Comparison of ENCODE assay signal across 28 mouse cellular contexts in genomic region chr3:97035558-97035957, GRCm38 (mm10).
DNase-seq lines count a peak whose midpoint lies in the region; ATAC-seq and TF ChIP-seq lines count a peak whose summit lies in the region.
"Had no signal": no experiment of that assay in that cellular context is flagged by ENCODE, and none has a peak within 500 bp of the region (broad histone marks: within the 10 kb centered on the region; RNA-seq: fewer than 3 reads in every experiment).

No protein-coding gene starts in this region.

- no peak for TF ChIP-seq RAD21 in CH12.LX (IDR thresholded peaks at IDR 0.05; ENCODE audit: low read depth, low read length)

- 77% methylated on average over 3 of the region's 3 CpGs for WGBS in heart, embryonic 11.5 days (ENCODE audit: insufficient replicate concordance)
- WGBS in heart, embryonic 16.5 days = 69% methylated on average over 3 of the region's 3 CpGs
- 82% methylated on average over 3 of the region's 3 CpGs for WGBS in heart, adult 2 months

- TF ChIP-seq EP300 in heart, adult 2 months (IDR thresholded peaks at IDR 0.05; ENCODE audit: insufficient read depth, low read depth, low read length) = no peak
- TF ChIP-seq EP300 in CH12.LX (IDR thresholded peaks at IDR 0.05; ENCODE audit: low read length) = no peak

- ATAC-seq in heart, embryonic 11.5 days (replicated peaks; ENCODE audit: insufficient number of reproducible peaks, low FRiP score, low TSS enrichment) = no peak
- ATAC-seq in heart, embryonic 16.5 days (replicated peaks; ENCODE audit: extremely low read depth, insufficient read depth, low FRiP score) = no peak
- peak; percentile 78 to 86 for ATAC-seq in hematopoietic stem cell, adult 5-6 weeks (replicated peaks in 1 of 2; ENCODE audit: insufficient read depth in 1 of 2, low FRiP score in 2 of 2, low TSS enrichment in 1 of 2, low read depth in 1 of 2, poor library complexity in 2 of 2, severe bottlenecking in 2 of 2)
- no peak for ATAC-seq in monocyte, adult 5-6 weeks (replicated peaks; ENCODE audit: insufficient number of reproducible peaks, low FRiP score, low TSS enrichment, poor library complexity, severe bottlenecking)
- ATAC-seq: forebrain, embryonic 13.5 days; inflammation-experienced regulatory T-cells, adult 6 months; midbrain, embryonic 15.5 days had no signal

- peak overlapping the region; percentile 29; the same call in 1 of the 2 replicates for H3K4me2 ChIP-seq in heart, embryonic 11.5 days
- H3K4me2 ChIP-seq in heart, embryonic 16.5 days (ENCODE audit: low read depth, low read length) = peak overlapping the region; percentile 33
- no peak overlapping the region for H3K4me2 ChIP-seq in CH12.LX (ENCODE audit: insufficient read depth, low read depth, poor library complexity, severe bottlenecking)
- H3K4me2 ChIP-seq: forebrain, embryonic 13.5 days; hindbrain, embryonic 15.5 days; kidney, embryonic 15.5 days; limb, embryonic 12.5 days; liver, embryonic 15.5 days; midbrain, embryonic 15.5 days had no signal

- H3K9ac ChIP-seq in heart, embryonic 11.5 days (ENCODE audit: low read depth, low read length) = no peak overlapping the region
- H3K9ac ChIP-seq in heart, embryonic 16.5 days (ENCODE audit: low read length) = 0 out of 2 replicates have a peak overlapping the region, but pooled peaks have one; percentile 8
- no peak overlapping the region for H3K9ac ChIP-seq in heart, adult 2 months (ENCODE audit: low read depth, low read length)
- no peak overlapping the region for H3K9ac ChIP-seq in CH12.LX (ENCODE audit: insufficient read depth, low read depth)
- H3K9ac ChIP-seq: forebrain, embryonic 13.5 days; hindbrain, embryonic 15.5 days; kidney, embryonic 15.5 days; limb, embryonic 12.5 days; liver, embryonic 15.5 days; midbrain, embryonic 15.5 days had no signal

- dilution Hi-C loops in CH12.LX (cut with MboI; ENCODE audit: extremely low pct_ligation_motif_present, extremely low pct_unique_long_range_greater_than_20kb, low sequenced_read_pairs) = no loop called here

- intact Hi-C loops in heart, postnatal 14 days (cut with DNase I) = no loop called here
- intact Hi-C loops in heart, adult 2 months (cut with DNase I) = no loop called here

- 0 out of 2 replicates have a peak overlapping the region, but pooled peaks have one; percentile 8 for H3K27ac ChIP-seq in heart, embryonic 11.5 days (ENCODE audit: low read depth, low read length)
- H3K27ac ChIP-seq in heart, embryonic 16.5 days (ENCODE audit: low read length) = peak overlapping the region; percentile 55; the same call in 1 of the 2 replicates
- no peak overlapping the region for H3K27ac ChIP-seq in heart, adult 2 months
- no peak overlapping the region for H3K27ac ChIP-seq in CH12.LX (ENCODE audit: insufficient read depth, low read depth)
- H3K27ac ChIP-seq: forebrain, embryonic 13.5 days; hindbrain, embryonic 15.5 days; kidney, embryonic 15.5 days; layer of hippocampus, adult 2 months; left cerebral cortex, adult 2 months; limb, embryonic 12.5 days; liver, embryonic 15.5 days; macrophage; midbrain, embryonic 10.5 days; midbrain, embryonic 15.5 days had no signal

- no peak for TF ChIP-seq POLR2A in heart, adult 2 months (IDR thresholded peaks at IDR 0.05; ENCODE audit: insufficient read depth, low read depth, low read length)
- no peak for TF ChIP-seq POLR2A in CH12.LX (IDR thresholded peaks at IDR 0.05; ENCODE audit: low read depth, low read length)

- peaks cover 6% of the 10 kb centered on the region; the same call in 1 of the 2 replicates for H3K27me3 ChIP-seq in heart, embryonic 11.5 days (ENCODE audit: control insufficient read depth, insufficient read depth, low read length)
- 0 out of 2 replicates have a peak, but pooled peaks cover 5% of the 10 kb centered on the region for H3K27me3 ChIP-seq in heart, embryonic 16.5 days (ENCODE audit: control insufficient read depth, insufficient read depth, low read length)
- H3K27me3 ChIP-seq in heart, adult 2 months (ENCODE audit: control insufficient read depth, insufficient read depth, low read length) = no peaks in the 10 kb centered on the region
- no peaks in the 10 kb centered on the region for H3K27me3 ChIP-seq in CH12.LX (replicated peaks)
- H3K27me3 ChIP-seq: forebrain, embryonic 13.5 days; hindbrain, embryonic 15.5 days; midbrain, embryonic 15.5 days had no signal

- no peaks in the 10 kb centered on the region for H3K9me3 ChIP-seq in heart, embryonic 11.5 days (replicated peaks; ENCODE audit: control insufficient read depth, low read length)
- no peaks in the 10 kb centered on the region for H3K9me3 ChIP-seq in heart, embryonic 16.5 days (replicated peaks; ENCODE audit: control insufficient read depth, low read length)
- no peaks in the 10 kb centered on the region for H3K9me3 ChIP-seq in CH12.LX (replicated peaks; ENCODE audit: low read length)
- H3K9me3 ChIP-seq: forebrain, embryonic 13.5 days; hindbrain, embryonic 15.5 days; kidney, embryonic 15.5 days; limb, embryonic 12.5 days; liver, embryonic 15.5 days; midbrain, embryonic 10.5 days; midbrain, embryonic 15.5 days had no signal

- no peak overlapping the region for H3K4me3 ChIP-seq in heart, embryonic 11.5 days (ENCODE audit: low read depth, low read length)
- H3K4me3 ChIP-seq in heart, embryonic 16.5 days (ENCODE audit: low read length) = no peak overlapping the region
- H3K4me3 ChIP-seq in heart, adult 2 months = no peak overlapping the region
- H3K4me3 ChIP-seq in CH12.LX (replicated peaks in 1 of 3; ENCODE audit: low read depth in 2 of 3, low read length in 2 of 3, poor library complexity in 1 of 3) = no peak overlapping the region
- H3K4me3 ChIP-seq: forebrain, embryonic 13.5 days; hindbrain, embryonic 15.5 days; kidney, embryonic 15.5 days; layer of hippocampus, adult 2 months; left cerebral cortex, adult 2 months; limb, embryonic 12.5 days; liver, embryonic 15.5 days; midbrain, embryonic 10.5 days; midbrain, embryonic 15.5 days had no signal

- no peaks in the 10 kb centered on the region for H3K36me3 ChIP-seq in heart, embryonic 11.5 days (ENCODE audit: control insufficient read depth, insufficient read depth, low read length)
- H3K36me3 ChIP-seq in heart, embryonic 16.5 days (ENCODE audit: control insufficient read depth, insufficient read depth) = no peaks in the 10 kb centered on the region
- H3K36me3 ChIP-seq in heart, adult 2 months (ENCODE audit: control insufficient read depth, insufficient read depth, low read length) = no peaks in the 10 kb centered on the region
- no peaks in the 10 kb centered on the region for H3K36me3 ChIP-seq in CH12.LX (replicated peaks in 1 of 2; ENCODE audit: control insufficient read depth in 1 of 2, insufficient read depth in 1 of 2, low read length in 1 of 2)
- H3K36me3 ChIP-seq: hindbrain, embryonic 15.5 days; kidney, embryonic 15.5 days; limb, embryonic 12.5 days; liver, embryonic 15.5 days; midbrain, embryonic 10.5 days; midbrain, embryonic 15.5 days had no signal

- H3K79me2 ChIP-seq in heart, adult 2 months (replicated peaks; ENCODE audit: control insufficient read depth, insufficient read depth, low read length) = no peaks in the 10 kb centered on the region
- H3K79me2 ChIP-seq in CH12.LX (replicated peaks; ENCODE audit: control insufficient read depth, extremely low read depth, insufficient read depth, poor library complexity, severe bottlenecking) = no peaks in the 10 kb centered on the region

- DNase-seq in heart, postnatal 14 days = no peak
- no peak for DNase-seq in heart, adult 2 months
- peak; percentile 1 for DNase-seq in CH12.LX (ENCODE audit: extremely low read depth)
- no peak for DNase-seq in cerebellum, postnatal 10 days
- DNase-seq: adrenal gland, adult 8-10 months; cerebellum, adult 2 months; cerebellum, postnatal 25 days; gastrocnemius, postnatal 25 days; kidney, adult 18-20 months; kidney, postnatal 25 days; right cerebral cortex, adult 18-20 months; spleen, adult 18-20 months; thymus, postnatal 25 days had no signal

- peaks cover 37% of the 10 kb centered on the region for H3K4me1 ChIP-seq in heart, embryonic 11.5 days (ENCODE audit: control insufficient read depth, insufficient read depth, low read length)
- H3K4me1 ChIP-seq in heart, embryonic 16.5 days (ENCODE audit: control insufficient read depth, insufficient read depth, low read length) = peaks cover 45% of the 10 kb centered on the region
- H3K4me1 ChIP-seq in heart, adult 2 months (ENCODE audit: control insufficient read depth, insufficient read depth, low read length) = no peaks in the 10 kb centered on the region
- H3K4me1 ChIP-seq in CH12.LX (ENCODE audit: control insufficient read depth in 1 of 2, insufficient read depth in 2 of 2) = no peaks in the 10 kb centered on the region
- H3K4me1 ChIP-seq: liver, embryonic 15.5 days had no signal

- in situ Hi-C loops in CH12.LX (cut with MboI; ENCODE audit: low pct_ligation_motif_present, low pct_unique_long_range_greater_than_20kb, low sequenced_read_pairs) = no loop called here

- TF ChIP-seq CTCF in heart, adult 2 months (IDR thresholded peaks at IDR 0.05) = no peak
- no peak for TF ChIP-seq CTCF in CH12.LX (conservative IDR thresholded peaks at IDR 0.05 in 1 of 2, IDR thresholded peaks at IDR 0.05 in 1 of 2; ENCODE audit: low read depth in 2 of 2, low read length in 2 of 2)

TF ChIP-seq in CH12.LX, 34 proteins besides CTCF, POLR2A, EP300 and RAD21:
- TF ChIP-seq NELFE (IDR thresholded peaks at IDR 0.05; ENCODE audit: low read depth, low read length) (no peak), NRF1 (IDR thresholded peaks at IDR 0.05; ENCODE audit: low read depth, low read length) (peak; percentile 61)

Comparison
In these comparisons a context has a peak if more than half of its experiments do, and no peak if none do; other contexts are left out.
1. H3K27ac ChIP-seq: peak in heart, embryonic 11.5 days (single experiment) and heart, embryonic 16.5 days (single experiment); none in heart, adult 2 months (single experiment) and CH12.LX (single experiment).
2. ATAC-seq: peak in hematopoietic stem cell, adult 5-6 weeks (2 of 2); none in heart, embryonic 11.5 days (single experiment), heart, embryonic 16.5 days (single experiment) and monocyte, adult 5-6 weeks (single experiment).